Mouse (Mus musculus) limb, embryonic 11.5 days (tissue): Measurements from ENCODE around the gene Brdt. TPM values are rescaled to one million over a fixed set of nuclear protein-coding genes. Genes with fewer than 3 reads are reported as not detected.

Experiments used
- ATAC-seq: fragments of 200-750 bp; cut with Nextera tagmentation; 2 replicates; pipeline ENCODE4 v1.8.0; 2017; ENCODE audit warnings: low read depth; ENCODE audit not compliant: insufficient number of reproducible peaks, low FRiP score, low TSS enrichment
- DNase-seq: peaks from one replicate; pipeline ENCODE4 v3.0.0-alpha.2; 2015; ENCODE audit warnings: low spot score
- H3K27ac ChIP-seq: fragments of 300-500 bp; sonication (generic); replicated peaks from 2 replicates; pipeline ENCODE4 v1.5.1; 2014; ENCODE audit warnings: low read depth, mild to moderate bottlenecking, low read length
- H3K27me3 ChIP-seq: fragments of 300-500 bp; sonication (generic); 2 replicates; pipeline ENCODE4 v1.6.1; 2014; ENCODE audit warnings: mild to moderate bottlenecking, low read length, mixed read lengths; ENCODE audit not compliant: control insufficient read depth, insufficient read depth
- H3K36me3 ChIP-seq: fragments of 300-500 bp; sonication (generic); 2 replicates; pipeline ENCODE4 v1.6.1; 2014; ENCODE audit warnings: mild to moderate bottlenecking, low read length, moderate library complexity, mixed read lengths; ENCODE audit not compliant: control insufficient read depth, insufficient read depth
- H3K4me1 ChIP-seq: fragments of 300-500 bp; sonication (generic); 2 replicates; pipeline ENCODE4 v1.6.1; 2014; ENCODE audit warnings: low read length, mixed read lengths; ENCODE audit not compliant: control insufficient read depth, insufficient read depth
- H3K4me2 ChIP-seq: fragments of 300-500 bp; sonication (generic); 2 replicates; pipeline ENCODE4 v1.6.1; 2014; ENCODE audit warnings: low read depth, mild to moderate bottlenecking, moderate library complexity; ENCODE audit not compliant: severe bottlenecking
- H3K4me3 ChIP-seq: fragments of 300-500 bp; sonication (generic); 2 replicates; pipeline ENCODE4 v1.5.1; 2014; ENCODE audit warnings: low read depth, low read length
- H3K9ac ChIP-seq: fragments of 300-500 bp; sonication (generic); 2 replicates; pipeline ENCODE4 v1.6.1; 2014; ENCODE audit warnings: mild to moderate bottlenecking, low read length
- H3K9me3 ChIP-seq: fragments of 300-500 bp; sonication (generic); 2 replicates; pipeline ENCODE4 v1.6.1; 2016; ENCODE audit warnings: low read length; ENCODE audit not compliant: control insufficient read depth
- WGBS: fragments of 180-500 bp; shearing (Covaris S2); extraction: QIAGEN DNeasy Blood & Tissue Kit; methylation state at CpG from one replicate; pipeline ENCODE4 v1.1.7; 2014; 5-methylcytosine and 5-hydroxymethylcytosine counted together
- polyA plus RNA-seq: library from polyadenylated mRNA; unstranded; fragments of >200 nt; fragmentation: Nextera tagmentation; extraction: Ambion mirVana; gene quantifications from 2 replicates; pipeline ENCODE4 v1.2.1, GENCODE M21; 2014

The Brdt gene
- polyA plus RNA-seq, 1 experiment from 2014 or later = 2.0 TPM

GRCm38 (mm10) chr5:107289234-107289764 lies 41.7 kb upstream of the Brdt start, which contains the start of gene Tgfbr3:
Gene Tgfbr3, minus strand, starts transcription at chr5:107289629.
- Histone ChIP-seq H3K36me3 (no peaks in the 10 kb centered on the region), H3K27me3 (no peaks in the 10 kb centered on the region), H3K4me2 (peak within 1 kb of the TSS; percentile 93), H3K4me3 (peak within 1 kb of the TSS; percentile 74), H3K4me1 (no peaks in the 10 kb centered on the region), H3K27ac (0 out of 2 replicates have a peak within 1 kb of the TSS, but pooled peaks have one; percentile 43), H3K9me3 (no peaks in the 10 kb centered on the region), H3K9ac (peak within 1 kb of the TSS; percentile 65)
- DNase-seq = peak; percentile 88
- under 1% methylated on average over 53 of the region's 54 CpGs for WGBS
- ATAC-seq = peak; percentile 88

- H3K27ac ChIP-seq = no peak overlapping the region
Measured at GRCm38 (mm10) chr5:107289986-107290385, 41.0 kb upstream of the Brdt start.

GRCm38 (mm10) chr5:107294041-107294440 lies 36.9 kb upstream of the Brdt start:
- H3K4me1 ChIP-seq = peaks cover 17% of the 10 kb centered on the region
- H3K36me3 ChIP-seq = no peaks in the 10 kb centered on the region
- H3K27me3 ChIP-seq = no peaks in the 10 kb centered on the region
- no peak for DNase-seq
- H3K9ac ChIP-seq = no peak overlapping the region
- H3K27ac ChIP-seq = no peak overlapping the region
- H3K4me3 ChIP-seq = no peak overlapping the region
- no peak for ATAC-seq
- no peak overlapping the region for H3K4me2 ChIP-seq
- 88% methylated on average over 4 of the region's 4 CpGs for WGBS
- no peaks in the 10 kb centered on the region for H3K9me3 ChIP-seq

More at GRCm38 (mm10) chr5:107289986-107290385, 41.0 kb upstream of the Brdt start:
- no peaks in the 10 kb centered on the region; the same call in 1 of the 2 replicates for H3K4me1 ChIP-seq
- no peak overlapping the region for H3K9ac ChIP-seq
- no peaks in the 10 kb centered on the region for H3K27me3 ChIP-seq
- ATAC-seq (no peak), DNase-seq (peak; percentile 28)
- WGBS = 34% methylated on average over 8 of the region's 8 CpGs
- H3K4me3 ChIP-seq = peak overlapping the region; percentile 74; the same call in 1 of the 2 replicates
- H3K4me2 ChIP-seq = peak overlapping the region; percentile 93; the same call in 1 of the 2 replicates
- H3K9me3 ChIP-seq = no peaks in the 10 kb centered on the region
- no peaks in the 10 kb centered on the region for H3K36me3 ChIP-seq

GRCm38 (mm10) chr5:107295061-107295816 lies 35.7 kb upstream of the Brdt start:
- 77% methylated on average over 8 of the region's 8 CpGs for WGBS
- Histone ChIP-seq H3K27me3 (no peaks in the 10 kb centered on the region), H3K4me3 (no peak overlapping the region), H3K27ac (no peak overlapping the region), H3K36me3 (no peaks in the 10 kb centered on the region), H3K9me3 (no peaks in the 10 kb centered on the region), H3K4me2 (no peak overlapping the region), H3K9ac (no peak overlapping the region), H3K4me1 (peaks cover 17% of the 10 kb centered on the region)
- ATAC-seq = no peak
- no peak for DNase-seq

- ATAC-seq (no peak), DNase-seq (peak; percentile 28)
- H3K27me3 ChIP-seq = no peaks in the 10 kb centered on the region
- H3K9me3 ChIP-seq = no peaks in the 10 kb centered on the region
- 50% methylated on average over 16 of the region's 16 CpGs for WGBS
- H3K27ac ChIP-seq = peak overlapping the region; percentile 64; the same call in 1 of the 2 replicates
- no peaks in the 10 kb centered on the region for H3K36me3 ChIP-seq
- peaks cover 17% of the 10 kb centered on the region for H3K4me1 ChIP-seq
- H3K4me3 ChIP-seq = no peak overlapping the region
- peak overlapping the region; percentile 20; the same call in 1 of the 2 replicates for H3K4me2 ChIP-seq
- H3K9ac ChIP-seq = no peak overlapping the region
Measured at GRCm38 (mm10) chr5:107295817-107296511, 35.0 kb upstream of the Brdt start.

GRCm38 (mm10) chr5:107296512-107297322 lies 34.2 kb upstream of the Brdt start:
- peak; percentile 76 for DNase-seq
- no peak overlapping the region for H3K4me3 ChIP-seq
- peaks cover 17% of the 10 kb centered on the region for H3K4me1 ChIP-seq
- ATAC-seq = peak; percentile 31; the same call in 1 of the 2 replicates
- 18% methylated on average over 9 of the region's 9 CpGs for WGBS
- no peaks in the 10 kb centered on the region for H3K27me3 ChIP-seq
- no peaks in the 10 kb centered on the region for H3K9me3 ChIP-seq
- no peaks in the 10 kb centered on the region for H3K36me3 ChIP-seq
- H3K4me2 ChIP-seq = peak overlapping the region; percentile 20; the same call in 1 of the 2 replicates
- H3K27ac ChIP-seq = peak overlapping the region; percentile 64; the same call in 1 of the 2 replicates
- H3K9ac ChIP-seq = no peak overlapping the region

GRCm38 (mm10) chr5:107298854-107299253 lies 32.1 kb upstream of the Brdt start:
- Histone ChIP-seq H3K4me1 (peaks cover 20% of the 10 kb centered on the region), H3K4me2 (no peak overlapping the region), H3K9ac (no peak overlapping the region), H3K9me3 (no peaks in the 10 kb centered on the region), H3K27me3 (no peaks in the 10 kb centered on the region), H3K4me3 (no peak overlapping the region), H3K27ac (no peak overlapping the region), H3K36me3 (no peaks in the 10 kb centered on the region)
- ATAC-seq (no peak), DNase-seq (no peak)
- 70% methylated on average over 11 of the region's 11 CpGs for WGBS
